In the genomic region with DNA sequence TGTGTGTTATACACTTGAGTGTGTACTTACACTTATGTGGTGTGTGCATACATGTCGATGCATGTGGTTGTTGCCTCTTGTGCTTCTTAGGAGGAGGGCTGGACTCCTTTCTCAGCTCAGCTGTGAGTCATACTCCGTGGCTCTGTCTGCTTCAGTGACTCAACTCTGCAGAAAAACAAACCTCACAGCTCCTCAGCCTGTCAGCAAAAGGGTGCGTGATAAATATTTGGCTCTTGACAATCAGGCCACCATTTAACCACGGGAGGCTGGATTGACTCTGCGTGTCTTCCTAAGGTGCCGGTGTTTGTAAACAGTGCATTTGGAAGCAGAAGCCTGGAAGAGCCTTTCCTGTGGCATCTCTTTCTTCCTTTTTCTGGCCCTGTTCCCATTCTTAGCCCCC, we compare ENCODE assay signal across 14 mouse cellular contexts. TPM values are rescaled to one million over a fixed set of nuclear protein-coding genes. Genes with fewer than 3 reads are reported as not detected.
DNase-seq lines count a peak whose midpoint lies in the region; ATAC-seq and TF ChIP-seq lines count a peak whose summit lies in the region.
"Had no signal": no experiment of that assay in that cellular context is flagged by ENCODE, and none has a peak within 500 bp of the region (broad histone marks: within the 10 kb centered on the region; RNA-seq: fewer than 3 reads in every experiment).

No protein-coding gene starts in this region.

- DNase-seq in frontal cortex, postnatal 14 days (ENCODE audit: low spot score in 2 of 2): no peak
- peak; percentile 60 to 87 for DNase-seq in left cerebral cortex, postnatal 25 days (ENCODE audit: low spot score in 2 of 2)
- no peak for DNase-seq in left cerebral cortex, postnatal 10 days (ENCODE audit: extremely low spot score in 1 of 2, low spot score in 2 of 2)
- DNase-seq in forebrain, embryonic 14.5 days (ENCODE audit: low spot score): no peak
- DNase-seq in testis, postnatal 10 days (ENCODE audit: low spot score): no peak
- DNase-seq: embryo, embryonic 11 days; gastrocnemius, postnatal 36 days; liver, embryonic 13.5 days; thymus, adult 18-20 months had no signal

- peaks cover 67% of the 10 kb centered on the region for H3K36me3 ChIP-seq in C2C12 (ENCODE audit: control insufficient read depth, insufficient read depth)
- H3K36me3 ChIP-seq in forebrain, embryonic 14.5 days (ENCODE audit: control insufficient read depth, insufficient read depth, low read length): no peaks in the 10 kb centered on the region
- H3K36me3 ChIP-seq: liver, embryonic 13.5 days had no signal

- ATAC-seq in frontal cortex, adult (ENCODE audit: low TSS enrichment): peak; percentile 88
- ATAC-seq in forebrain, embryonic 14.5 days: no peak

- H3K27me3 ChIP-seq in C2C12 (ENCODE audit: control insufficient read depth, insufficient read depth, insufficient read length): no peaks in the 10 kb centered on the region
- no peaks in the 10 kb centered on the region for H3K27me3 ChIP-seq in forebrain, embryonic 14.5 days (replicated peaks; ENCODE audit: control insufficient read depth, insufficient read depth, low read length)
- H3K27me3 ChIP-seq: liver, embryonic 13.5 days had no signal

- no peak for TF ChIP-seq POLR2A in embryonic fibroblast, embryonic 13.5 days (IDR thresholded peaks at IDR 0.05; ENCODE audit: low read depth, low read length)

- H3K4me1 ChIP-seq in embryonic fibroblast, embryonic 13.5 days (ENCODE audit: control insufficient read depth, insufficient read depth, low read length): peaks cover 19% of the 10 kb centered on the region
- no peaks in the 10 kb centered on the region for H3K4me1 ChIP-seq in forebrain, embryonic 14.5 days (ENCODE audit: control insufficient read depth, insufficient read depth, low read length)

- H3K4me3 ChIP-seq in C2C12 (ENCODE audit: insufficient read depth, poor library complexity, severe bottlenecking): no peak overlapping the region
- no peak overlapping the region for H3K4me3 ChIP-seq in embryonic fibroblast, embryonic 13.5 days (ENCODE audit: insufficient read depth, low read length)
- no peak overlapping the region for H3K4me3 ChIP-seq in forebrain, embryonic 14.5 days (ENCODE audit: low read depth, low read length)
- H3K4me3 ChIP-seq: liver, embryonic 13.5 days had no signal

- TF ChIP-seq CTCF in C2C12 (IDR thresholded peaks at IDR 0.05; ENCODE audit: control insufficient read depth, insufficient read depth, insufficient read length): no peak
- no peak for TF ChIP-seq CTCF in embryonic fibroblast, embryonic 13.5 days (IDR thresholded peaks at IDR 0.05; ENCODE audit: borderline replicate concordance, insufficient read depth, low read length)

- peak overlapping the region; percentile 92 for H3K27ac ChIP-seq in embryonic fibroblast, embryonic 13.5 days (ENCODE audit: insufficient read depth, low read length)
- H3K27ac ChIP-seq in forebrain, embryonic 14.5 days (ENCODE audit: low read depth, low read length): no peak overlapping the region
- H3K27ac ChIP-seq: kidney, postnatal 0 days; liver, embryonic 13.5 days had no signal

- peaks cover 76% of the 10 kb centered on the region for H3K79me2 ChIP-seq in C2C12 (ENCODE audit: control insufficient read depth, insufficient read depth)

- H3K79me3 ChIP-seq in C2C12 (ENCODE audit: low read depth): peaks cover 27% of the 10 kb centered on the region

- intact Hi-C loops in left cerebral cortex, postnatal 25 days (cut with DNase I): no loop called here
- intact Hi-C loops in left cerebral cortex, postnatal 10 days (cut with DNase I): no loop called here

- H3K9me3 ChIP-seq in forebrain, embryonic 14.5 days (replicated peaks; ENCODE audit: control insufficient read depth, low read length): no peaks in the 10 kb centered on the region
- H3K9me3 ChIP-seq: liver, embryonic 13.5 days had no signal

- no peak overlapping the region for H3ac ChIP-seq in C2C12 (ENCODE audit: control insufficient read depth, insufficient read length, low read depth)

- no peak overlapping the region for H3K4me2 ChIP-seq in forebrain, embryonic 14.5 days (ENCODE audit: low read length)
- H3K4me2 ChIP-seq: liver, embryonic 13.5 days; midbrain, embryonic 11.5 days had no signal

- WGBS in forebrain, embryonic 14.5 days: 86% methylated on average over 6 of the region's 6 CpGs

- no peak overlapping the region for H3K9ac ChIP-seq in forebrain, embryonic 14.5 days (ENCODE audit: low read length)
- H3K9ac ChIP-seq: liver, embryonic 13.5 days had no signal

TF ChIP-seq in C2C12, 6 proteins besides CTCF, POLR2A, EP300 and RAD21:
- TF ChIP-seq USF1 (IDR thresholded peaks at IDR 0.05; ENCODE audit: low read depth) (no peak), FOSL1 (IDR thresholded peaks at IDR 0.05; ENCODE audit: insufficient read depth, low read length, poor library complexity, severe bottlenecking) (peak; percentile 85), MYOD1 (IDR thresholded peaks at IDR 0.05; ENCODE audit: control insufficient read depth, insufficient read length, low read depth) (peak; percentile 43), MYOG (IDR thresholded peaks at IDR 0.05; ENCODE audit: control insufficient read depth, extremely low read depth, insufficient read length) (no peak), MAX (IDR thresholded peaks at IDR 0.05) (peak; percentile 75), CEBPB (IDR thresholded peaks at IDR 0.05; ENCODE audit: low read depth) (no peak)

RNA-seq across cellular contexts. Expression of a gene that starts 53.5 kb away (rescaled TPM):
- 100 to 1,000 TPM in 1 of 2 experiments, 10 to 100 TPM in 1; 84.0 to 123 TPM for total RNA-seq in left cerebral cortex, postnatal 25 days (2021)
- 10 to 100 TPM; 32.8 to 34.8 TPM for total RNA-seq in left cerebral cortex, postnatal 10 days (2021)
- 30.9 TPM for polyA plus RNA-seq in C2C12 (2012; fragmentation: generic; extraction: Trizol)
- 19.9 and 22.1 TPM in 2 replicates for polyA plus RNA-seq in embryonic fibroblast, embryonic 13.5 days (2011; ENCODE audit: insufficient read length, low read depth, missing spikeins)
- 0.72 and 0.90 TPM in 2 replicates for polyA plus RNA-seq in forebrain, embryonic 14.5 days (2014; fragmentation: Nextera tagmentation; extraction: Ambion mirVana)

Comparison
In these comparisons a context has a peak if more than half of its experiments do, and no peak if none do; other contexts are left out.
1. DNase-seq: peak in left cerebral cortex, postnatal 25 days (2 of 2); none in frontal cortex, postnatal 14 days (0 of 2), left cerebral cortex, postnatal 10 days (0 of 2), forebrain, embryonic 14.5 days (single experiment) and testis, postnatal 10 days (single experiment).
2. RNA of a gene that starts 53.5 kb away (polyA plus RNA-seq): 30.9 TPM in C2C12 (single experiment) and 19.9 to 22.1 TPM in embryonic fibroblast, embryonic 13.5 days; 0.72 to 0.90 TPM in forebrain, embryonic 14.5 days; every median in the first group is over 10 times any median in the second.